Mouse (Mus musculus): ENCODE data around the gene Smoc1.

- TF ChIP-seq CTCF (IDR thresholded peaks at IDR 0.05; ENCODE audit: low read depth) (no peak), EP300 (IDR thresholded peaks at IDR 0.05; ENCODE audit: low read depth) (no peak)
Observed at GRCm38 (mm10) chr12:81133055-81133665, 106.6 kb downstream of the Smoc1 start.
